Mouse (Mus musculus) R1 (cell line): ENCODE data around the gene Hoxd11.
A peak's percentile ranks its signal among the peaks of the same experiment; 100 is the strongest.

ENCODE experiments used
- DNase-seq: peaks from one replicate; pipeline ENCODE4 v3.0.0-alpha.2; 2018; ENCODE audit warnings: low read depth, low spot score

The Hoxd11 gene

DNA sequence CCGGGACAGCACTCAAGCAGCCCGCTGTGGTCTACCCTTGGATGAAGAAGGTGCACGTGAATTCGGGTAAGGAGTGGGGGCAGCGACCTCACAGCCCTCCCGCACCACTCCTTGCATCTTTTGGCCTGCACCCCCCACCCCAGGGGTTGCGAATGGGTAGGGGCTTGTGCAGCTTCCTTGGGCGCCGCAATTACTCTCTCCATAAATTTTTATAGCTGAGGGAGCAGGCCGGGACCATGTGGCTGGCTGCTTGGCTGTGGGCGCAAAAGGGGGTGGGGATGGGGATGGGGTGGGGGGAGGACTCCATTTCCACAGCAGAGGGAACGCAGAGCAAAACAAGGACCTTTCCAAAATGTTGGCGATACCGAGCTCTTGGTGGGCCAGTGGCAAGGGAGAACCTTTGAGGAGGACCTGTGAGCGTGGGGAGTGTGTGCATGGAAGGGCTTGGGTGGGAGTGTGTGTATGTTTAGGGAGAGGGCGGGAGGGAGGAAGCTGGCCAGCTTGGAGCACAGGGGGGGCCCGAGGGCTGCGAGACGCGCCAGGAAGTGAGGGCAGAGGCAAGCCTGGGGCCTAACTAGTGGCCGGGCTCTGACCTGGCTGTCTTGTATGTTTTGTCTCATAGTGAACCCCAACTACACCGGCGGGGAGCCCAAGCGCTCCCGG, 48.4 kb downstream of the Hoxd11 start:
- DNase-seq: no peak

DNA sequence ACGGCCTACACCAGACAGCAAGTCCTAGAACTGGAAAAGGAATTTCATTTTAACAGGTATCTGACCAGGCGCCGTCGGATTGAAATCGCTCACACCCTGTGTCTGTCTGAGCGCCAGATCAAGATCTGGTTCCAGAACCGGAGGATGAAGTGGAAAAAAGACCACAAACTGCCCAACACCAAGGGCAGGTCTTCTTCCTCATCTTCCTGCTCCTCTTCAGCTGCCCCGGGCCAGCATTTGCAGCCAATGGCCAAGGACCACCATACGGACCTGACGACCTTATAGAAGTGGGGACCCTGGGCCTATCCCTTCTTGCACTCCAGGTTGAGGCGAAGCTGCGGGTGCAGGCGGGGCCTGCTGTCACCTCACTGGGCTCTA, 48.9 kb downstream of the Hoxd11 start:
- no peak for DNase-seq

DNA sequence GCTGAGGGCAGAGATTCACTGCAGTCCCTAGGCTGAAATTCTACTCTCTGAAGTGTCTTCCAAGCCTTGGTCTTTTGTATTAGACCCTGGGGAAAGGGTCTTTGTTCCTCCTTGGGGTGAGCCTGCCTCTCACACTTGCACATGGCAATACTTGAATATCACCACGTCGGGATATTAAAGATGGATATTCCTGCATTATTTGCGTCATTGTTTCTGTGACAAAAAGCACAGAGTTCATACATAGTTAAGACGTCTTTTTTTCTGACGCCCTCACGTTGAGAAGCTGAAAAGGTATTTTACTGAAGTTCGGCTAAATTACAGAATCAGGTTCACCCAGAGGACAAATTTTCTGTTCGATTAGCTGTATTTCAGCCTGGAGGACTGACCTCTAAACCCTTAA, 51.0 kb downstream of the Hoxd11 start:
- no peak for DNase-seq

DNA sequence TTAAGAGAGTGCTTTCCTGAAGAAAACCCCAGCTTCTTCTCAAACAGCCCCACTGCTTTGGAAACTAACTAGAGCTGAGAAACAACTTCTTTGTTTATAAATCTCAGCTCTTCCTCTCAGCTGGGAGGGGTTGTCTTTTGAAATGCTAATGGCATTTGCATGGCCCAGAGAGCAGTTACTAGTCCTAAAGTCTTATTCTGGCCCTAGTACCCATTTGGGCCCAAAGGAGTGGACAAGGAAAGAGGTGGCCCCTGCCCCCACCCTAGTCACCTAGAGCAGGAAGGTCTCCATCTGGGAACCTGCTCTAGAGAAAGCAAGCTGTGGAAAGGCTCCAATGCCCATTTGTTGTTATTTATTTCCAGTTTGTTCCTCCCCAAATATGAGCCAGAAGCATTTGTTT, 51.7 kb downstream of the Hoxd11 start:
- peak; percentile 49 for DNase-seq

DNA sequence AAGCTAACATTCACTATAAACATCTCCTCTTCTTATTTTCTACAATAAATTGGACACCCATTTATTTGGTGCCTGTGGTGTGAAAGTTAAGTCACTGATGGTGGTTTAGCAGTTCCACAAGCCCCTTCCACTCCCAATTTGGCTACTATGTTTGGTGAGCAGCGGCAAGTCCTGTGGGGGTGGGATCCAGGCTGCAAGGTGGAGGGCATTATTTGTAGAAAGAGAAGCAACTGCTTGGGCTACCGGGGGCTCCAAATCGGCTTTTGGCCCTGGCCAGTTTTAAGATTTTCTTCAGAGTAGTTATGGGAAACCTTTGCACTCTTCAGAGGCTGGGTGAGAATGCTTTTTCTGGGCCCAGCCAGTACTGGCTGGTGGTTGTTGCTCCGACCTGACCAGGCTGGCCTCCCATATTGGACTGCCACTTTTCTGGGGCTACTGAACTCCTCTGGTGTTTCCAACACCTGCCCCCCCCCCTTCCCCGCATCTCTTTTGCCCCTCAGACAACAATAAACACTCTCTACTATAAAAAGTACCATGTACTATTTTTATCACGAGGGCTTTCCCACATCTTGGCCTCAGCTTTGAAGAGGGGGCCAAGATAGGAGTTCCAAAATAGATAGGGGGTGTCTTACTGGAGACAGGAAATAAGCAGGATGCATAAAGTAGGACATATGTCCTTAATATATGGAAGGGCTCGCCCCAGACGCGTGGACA, 52.6 kb downstream of the Hoxd11 start:
- DNase-seq: no peak

DNA sequence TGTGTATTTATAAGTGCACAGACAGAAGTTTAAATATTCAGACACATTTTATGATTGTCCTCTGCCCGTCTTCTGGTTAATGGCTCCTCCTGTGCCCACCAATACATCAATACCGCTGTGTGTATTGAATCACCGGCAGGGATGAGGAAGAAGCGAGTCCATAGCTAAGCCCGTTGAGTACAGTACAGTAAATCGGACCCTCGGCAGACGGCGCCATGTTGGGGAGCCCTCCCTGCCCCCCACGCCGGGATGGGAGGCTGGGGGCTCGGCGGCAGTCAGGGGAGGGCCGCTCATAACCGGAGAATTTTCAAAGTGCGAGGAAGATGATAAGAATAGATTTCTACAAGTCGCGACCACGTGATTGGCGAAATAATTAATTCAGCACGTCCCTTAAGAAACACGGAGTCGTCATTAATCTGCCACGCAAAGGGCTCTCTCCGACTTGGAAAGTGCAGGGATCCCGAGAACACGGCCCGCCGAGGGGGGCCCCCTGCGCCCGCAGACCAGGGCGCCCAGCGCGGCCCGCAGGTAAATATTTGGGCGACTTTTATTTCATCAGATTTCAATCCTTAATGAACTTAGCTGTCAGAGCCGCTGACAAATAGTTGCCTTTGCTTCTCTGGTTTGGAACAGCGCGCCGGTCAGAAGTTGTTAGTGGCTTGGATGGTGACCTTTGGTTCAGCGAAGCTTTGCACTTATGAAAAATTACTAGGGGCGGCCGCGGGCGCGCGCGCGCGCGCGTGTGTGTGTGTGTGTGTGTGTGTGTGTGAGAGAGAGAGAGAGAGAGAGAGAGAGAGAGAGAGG, 53.4 kb downstream of the Hoxd11 start:
- DNase-seq: no peak

DNA sequence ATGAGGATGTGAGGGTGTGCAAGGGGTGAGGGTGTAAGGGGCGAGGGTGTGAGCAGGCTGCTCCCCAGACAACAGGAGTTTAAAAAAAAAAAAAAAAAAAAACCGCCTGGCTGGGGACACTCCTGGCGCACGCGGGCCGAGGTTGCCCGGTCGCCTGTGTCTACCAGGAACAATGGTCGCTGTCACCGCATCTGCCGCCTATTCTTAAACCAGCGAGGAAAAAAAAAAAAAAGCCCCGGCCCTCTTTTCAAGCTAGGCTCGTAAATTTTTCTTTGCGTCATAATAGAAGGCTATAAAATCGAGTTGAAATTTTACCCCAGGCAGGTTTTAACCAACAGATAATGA, 53.9 kb downstream of the Hoxd11 start:
- no peak for DNase-seq

DNA sequence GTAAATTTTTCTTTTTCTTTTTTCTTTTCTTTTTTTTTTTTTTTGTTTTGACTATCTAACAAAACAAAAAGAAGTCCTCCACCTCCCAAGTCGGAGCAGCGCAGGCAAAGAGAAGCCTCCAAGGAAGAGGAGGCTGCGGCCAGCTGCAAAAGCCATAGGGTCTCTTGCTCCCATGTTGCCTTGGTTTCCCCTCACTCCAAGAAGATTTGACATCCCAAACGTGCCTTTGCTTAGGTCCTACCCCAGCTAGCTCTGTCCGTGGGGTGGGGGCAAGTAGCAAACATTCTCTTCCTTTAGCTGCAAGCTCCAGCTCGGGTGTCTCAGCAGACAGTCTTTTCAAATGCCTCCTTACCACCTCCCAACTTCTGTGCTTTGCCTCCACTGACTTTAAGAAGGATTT, 54.4 kb downstream of the Hoxd11 start:
- DNase-seq: no peak

DNA sequence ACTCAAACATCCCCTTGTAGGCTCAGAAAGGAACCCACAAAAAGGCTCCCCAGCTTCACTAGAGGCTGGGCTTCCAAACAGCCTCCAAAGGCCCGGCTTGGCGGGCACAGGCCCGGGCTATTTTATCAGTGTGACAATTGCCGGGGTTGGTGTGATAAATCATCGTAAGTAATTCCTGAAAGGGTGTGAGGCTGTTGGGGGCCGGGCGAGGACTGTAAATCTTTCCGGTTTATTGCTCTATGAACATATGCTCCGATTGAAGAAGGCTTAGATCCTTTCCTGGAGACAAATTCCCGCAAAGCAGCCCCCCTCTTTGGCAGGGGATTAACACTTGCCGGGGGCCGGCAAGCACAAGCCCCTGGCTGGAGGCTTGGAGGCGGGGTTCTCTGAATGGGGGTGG, 55.1 kb downstream of the Hoxd11 start:
- no peak for DNase-seq

DNA sequence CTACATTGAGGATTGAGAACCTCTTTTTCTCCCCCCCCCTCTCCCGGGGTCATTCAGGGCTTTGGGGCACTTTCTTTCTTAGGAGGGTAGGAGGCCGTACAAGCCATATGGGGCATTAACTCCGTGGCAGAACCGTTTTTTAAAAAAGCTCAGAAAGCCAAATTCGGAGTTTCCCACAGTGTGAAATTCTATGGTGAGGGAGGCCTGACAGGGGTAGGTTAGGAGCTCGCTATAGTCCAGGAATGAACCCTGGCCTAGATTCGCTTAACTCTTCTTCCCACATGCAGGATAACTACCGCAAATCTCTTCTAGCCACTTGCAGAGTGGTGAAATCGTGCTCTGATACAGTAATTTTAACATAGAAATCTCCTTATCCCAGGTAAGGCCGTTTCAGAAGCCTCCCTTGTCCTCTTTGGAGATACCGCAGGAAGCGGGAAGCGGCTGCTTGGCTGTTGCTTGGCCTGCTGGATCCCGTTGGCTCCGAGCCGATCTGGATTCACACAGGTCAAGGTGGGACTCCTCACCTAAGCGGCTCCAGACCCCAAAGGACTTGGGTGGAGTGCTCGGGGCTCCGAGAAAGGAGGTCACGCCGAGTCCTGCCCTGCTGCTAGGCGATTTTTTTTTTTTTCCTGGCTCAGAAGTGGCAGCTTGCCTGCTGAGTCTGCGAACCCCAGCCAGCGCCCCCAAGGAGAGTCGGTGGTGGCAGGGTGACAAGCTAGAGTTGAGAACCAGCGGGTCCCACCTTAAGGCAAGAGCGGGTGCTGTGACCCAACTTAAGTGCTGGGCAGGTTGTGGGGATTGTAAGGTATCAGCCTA, 55.8 kb downstream of the Hoxd11 start:
- DNase-seq: no peak

DNA sequence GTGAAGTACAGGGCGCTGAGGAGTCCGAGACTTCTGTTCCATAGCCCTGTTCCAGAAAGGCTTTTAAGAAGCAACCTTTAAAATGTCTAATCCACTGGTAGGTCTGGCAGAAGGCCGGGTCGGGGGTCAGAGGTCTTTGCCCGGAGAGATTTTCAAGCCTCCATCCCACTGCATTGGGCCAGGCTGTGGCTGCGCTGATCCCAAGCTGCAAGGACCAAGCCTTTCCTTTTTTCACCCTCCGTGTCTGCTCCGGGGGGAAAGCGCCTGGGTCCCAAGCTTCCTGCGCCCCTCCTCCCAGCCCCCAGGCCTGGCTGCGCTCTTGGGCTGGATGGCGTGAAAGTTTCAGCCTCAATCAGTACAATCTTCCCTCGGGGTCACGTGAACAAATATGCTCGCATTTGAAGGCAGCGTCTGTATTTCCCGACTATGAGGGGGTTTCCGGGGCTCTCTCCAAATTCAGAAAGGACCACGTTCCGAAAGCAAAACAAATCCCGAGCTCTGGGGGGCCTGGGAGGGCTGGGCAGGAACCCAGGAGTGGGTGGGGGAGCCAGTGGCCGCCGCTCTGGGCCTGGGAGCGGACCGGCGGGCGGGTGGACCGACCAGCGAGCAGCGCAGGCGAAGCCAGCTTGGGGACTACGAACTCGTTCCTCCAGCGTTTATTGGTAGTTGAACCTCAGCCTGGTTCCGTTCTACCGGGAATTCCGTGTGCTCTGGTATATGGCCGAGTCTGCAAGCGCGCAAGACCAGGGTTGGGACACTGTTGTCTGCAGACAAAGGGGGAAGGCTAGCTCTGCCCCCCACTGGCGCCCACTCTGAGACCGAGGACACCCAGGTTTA, 56.7 kb downstream of the Hoxd11 start:
- DNase-seq: no peak
